Mouse (Mus musculus): ENCODE measurements around the gene Map2k4. TPM values are rescaled to one million over a fixed set of nuclear protein-coding genes. Genes with fewer than 3 reads are reported as not detected.

Map2k4 gene
- polyA plus RNA-seq, 1 experiment: 18.5 TPM

DNA sequence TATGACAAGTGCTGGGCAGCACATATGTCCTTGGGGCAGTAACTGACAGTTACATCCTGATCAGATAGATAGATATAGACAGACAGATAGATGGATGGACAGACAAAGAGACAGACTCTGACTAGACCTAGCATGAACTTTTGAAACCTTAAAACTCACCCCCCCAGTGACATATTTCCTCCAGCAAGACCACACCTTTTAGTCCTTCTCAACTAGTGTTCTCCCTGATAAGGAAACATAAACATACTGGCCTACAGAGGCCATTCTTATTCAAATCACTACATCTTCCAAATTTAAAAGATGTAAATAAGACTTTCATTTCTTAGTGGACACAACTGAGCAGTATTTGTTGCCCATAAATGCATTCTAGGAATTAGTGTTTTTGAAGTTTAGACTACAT is 19.7 kb downstream of the Map2k4 start:
- no peak overlapping the region for H3K4me3 ChIP-seq (ENCODE audit: control insufficient read depth, insufficient read depth, low read length)
- TF ChIP-seq POLR2A (IDR thresholded peaks at IDR 0.05; ENCODE audit: control insufficient read depth, extremely low read depth, insufficient read depth, low read length, poor library complexity) (no peak), CTCF (IDR thresholded peaks at IDR 0.05; ENCODE audit: borderline replicate concordance, control insufficient read depth, extremely low read depth, insufficient read depth, low read length, poor library complexity) (no peak)
- no peak for DNase-seq
- no peaks in the 10 kb centered on the region for H3K36me3 ChIP-seq (ENCODE audit: control insufficient read depth, insufficient read depth, low read length)
- H3K27ac ChIP-seq (ENCODE audit: control insufficient read depth, insufficient read depth, low read length): no peak overlapping the region
- no peaks in the 10 kb centered on the region for H3K4me1 ChIP-seq (replicated peaks; ENCODE audit: control insufficient read depth, insufficient read depth, low read length)
- no peaks in the 10 kb centered on the region for H3K27me3 ChIP-seq (ENCODE audit: control insufficient read depth, insufficient read depth, low read length)

DNA sequence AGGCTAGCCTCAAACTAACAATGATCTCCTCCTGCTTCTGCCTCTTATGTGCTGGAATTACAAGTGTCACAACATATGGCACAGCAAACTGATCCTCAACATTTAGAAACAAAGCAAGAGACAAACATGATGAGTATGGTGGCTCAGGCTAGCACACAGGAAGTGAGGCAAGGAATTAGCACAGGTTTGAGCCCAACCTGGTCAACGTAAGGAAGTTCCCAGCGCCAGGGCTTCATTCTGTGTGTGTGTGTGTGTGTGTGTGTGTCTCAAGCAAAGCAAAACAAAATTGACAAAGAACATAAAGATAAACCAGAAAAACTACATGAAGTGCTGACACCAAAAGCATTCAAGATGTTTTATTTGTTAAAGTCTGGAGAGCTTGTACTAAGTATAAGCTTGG is 27.2 kb downstream of the Map2k4 start:
- H3K4me3 ChIP-seq (ENCODE audit: control insufficient read depth, insufficient read depth, low read length): no peak overlapping the region
- no peak for DNase-seq
- no peaks in the 10 kb centered on the region for H3K4me1 ChIP-seq (replicated peaks; ENCODE audit: control insufficient read depth, insufficient read depth, low read length)
- TF ChIP-seq CTCF (IDR thresholded peaks at IDR 0.05; ENCODE audit: borderline replicate concordance, control insufficient read depth, extremely low read depth, insufficient read depth, low read length, poor library complexity): no peak
- no peak for TF ChIP-seq POLR2A (IDR thresholded peaks at IDR 0.05; ENCODE audit: control insufficient read depth, extremely low read depth, insufficient read depth, low read length, poor library complexity)
- no peak overlapping the region for H3K27ac ChIP-seq (ENCODE audit: control insufficient read depth, insufficient read depth, low read length)
- H3K36me3 ChIP-seq (ENCODE audit: control insufficient read depth, insufficient read depth, low read length): no peaks in the 10 kb centered on the region
- no peaks in the 10 kb centered on the region for H3K27me3 ChIP-seq (ENCODE audit: control insufficient read depth, insufficient read depth, low read length)
- 89% methylated on average over 2 of the region's 2 CpGs for WGBS

DNA sequence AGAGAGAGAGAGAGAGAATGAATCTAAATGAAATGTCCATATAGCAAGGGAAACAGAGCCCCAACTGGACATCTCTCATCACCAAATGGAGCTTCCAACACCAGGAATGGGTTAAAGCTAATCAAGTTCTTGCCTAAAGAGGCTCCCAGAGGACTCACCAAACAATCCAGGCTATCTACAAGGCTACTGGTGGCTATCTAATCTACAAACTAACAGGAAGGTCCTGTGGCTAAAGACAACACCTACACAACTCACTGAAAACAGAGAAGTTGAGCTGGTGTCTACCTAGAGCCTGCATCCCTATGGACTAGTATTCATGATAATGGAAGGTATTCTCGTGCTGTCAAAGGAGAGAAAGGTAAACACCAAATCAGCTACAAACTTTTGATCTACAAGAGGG is 28.7 kb downstream of the Map2k4 start:
- no peak for DNase-seq
- TF ChIP-seq CTCF (IDR thresholded peaks at IDR 0.05; ENCODE audit: borderline replicate concordance, control insufficient read depth, extremely low read depth, insufficient read depth, low read length, poor library complexity) (no peak), POLR2A (IDR thresholded peaks at IDR 0.05; ENCODE audit: control insufficient read depth, extremely low read depth, insufficient read depth, low read length, poor library complexity) (no peak)
- H3K4me1 ChIP-seq (replicated peaks; ENCODE audit: control insufficient read depth, insufficient read depth, low read length): no peaks in the 10 kb centered on the region
- H3K36me3 ChIP-seq (ENCODE audit: control insufficient read depth, insufficient read depth, low read length): no peaks in the 10 kb centered on the region
- WGBS: 100% methylated on average over 1 of the region's 1 CpGs
- H3K4me3 ChIP-seq (ENCODE audit: control insufficient read depth, insufficient read depth, low read length): no peak overlapping the region
- H3K27me3 ChIP-seq (ENCODE audit: control insufficient read depth, insufficient read depth, low read length): no peaks in the 10 kb centered on the region
- H3K27ac ChIP-seq (ENCODE audit: control insufficient read depth, insufficient read depth, low read length): no peak overlapping the region

- H3K27ac ChIP-seq (ENCODE audit: control insufficient read depth, insufficient read depth, low read length): no peak overlapping the region
- no peak overlapping the region for H3K4me3 ChIP-seq (ENCODE audit: control insufficient read depth, insufficient read depth, low read length)
- WGBS: 94% methylated on average over 4 of the region's 4 CpGs
- no peak for DNase-seq
- no peaks in the 10 kb centered on the region for H3K4me1 ChIP-seq (replicated peaks; ENCODE audit: control insufficient read depth, insufficient read depth, low read length)
- H3K27me3 ChIP-seq (ENCODE audit: control insufficient read depth, insufficient read depth, low read length): no peaks in the 10 kb centered on the region
- no peaks in the 10 kb centered on the region for H3K36me3 ChIP-seq (ENCODE audit: control insufficient read depth, insufficient read depth, low read length)
- no peak for TF ChIP-seq POLR2A (IDR thresholded peaks at IDR 0.05; ENCODE audit: control insufficient read depth, extremely low read depth, insufficient read depth, low read length, poor library complexity)
- no peak for TF ChIP-seq CTCF (IDR thresholded peaks at IDR 0.05; ENCODE audit: borderline replicate concordance, control insufficient read depth, extremely low read depth, insufficient read depth, low read length, poor library complexity)
These were observed 33.9 kb downstream of the Map2k4 start for GRCm38 (mm10) chr11:65754161-65754560.

GRCm38 (mm10) chr11:65753593-65753992 is 34.5 kb downstream of the Map2k4 start:
- Histone ChIP-seq H3K27me3 (ENCODE audit: control insufficient read depth, insufficient read depth, low read length) (no peaks in the 10 kb centered on the region), H3K4me1 (replicated peaks; ENCODE audit: control insufficient read depth, insufficient read depth, low read length) (no peaks in the 10 kb centered on the region), H3K4me3 (ENCODE audit: control insufficient read depth, insufficient read depth, low read length) (no peak overlapping the region), H3K36me3 (ENCODE audit: control insufficient read depth, insufficient read depth, low read length) (no peaks in the 10 kb centered on the region), H3K27ac (ENCODE audit: control insufficient read depth, insufficient read depth, low read length) (no peak overlapping the region)
- no peak for DNase-seq
- 96% methylated on average over 2 of the region's 2 CpGs for WGBS
- no peak for TF ChIP-seq POLR2A (IDR thresholded peaks at IDR 0.05; ENCODE audit: control insufficient read depth, extremely low read depth, insufficient read depth, low read length, poor library complexity)
- no peak for TF ChIP-seq CTCF (IDR thresholded peaks at IDR 0.05; ENCODE audit: borderline replicate concordance, control insufficient read depth, extremely low read depth, insufficient read depth, low read length, poor library complexity)

GRCm38 (mm10) chr11:65750546-65750945 is 37.6 kb downstream of the Map2k4 start:
- no peaks in the 10 kb centered on the region for H3K27me3 ChIP-seq (ENCODE audit: control insufficient read depth, insufficient read depth, low read length)
- DNase-seq: no peak
- H3K4me3 ChIP-seq (ENCODE audit: control insufficient read depth, insufficient read depth, low read length): no peak overlapping the region
- H3K4me1 ChIP-seq (replicated peaks; ENCODE audit: control insufficient read depth, insufficient read depth, low read length): no peaks in the 10 kb centered on the region
- WGBS: 49% methylated on average over 3 of the region's 3 CpGs
- H3K27ac ChIP-seq (ENCODE audit: control insufficient read depth, insufficient read depth, low read length): no peak overlapping the region
- TF ChIP-seq CTCF (IDR thresholded peaks at IDR 0.05; ENCODE audit: borderline replicate concordance, control insufficient read depth, extremely low read depth, insufficient read depth, low read length, poor library complexity) (no peak), POLR2A (IDR thresholded peaks at IDR 0.05; ENCODE audit: control insufficient read depth, extremely low read depth, insufficient read depth, low read length, poor library complexity) (no peak)
- 0 out of 2 replicates have a peak, but pooled peaks cover 3% of the 10 kb centered on the region for H3K36me3 ChIP-seq (ENCODE audit: control insufficient read depth, insufficient read depth, low read length)

DNA sequence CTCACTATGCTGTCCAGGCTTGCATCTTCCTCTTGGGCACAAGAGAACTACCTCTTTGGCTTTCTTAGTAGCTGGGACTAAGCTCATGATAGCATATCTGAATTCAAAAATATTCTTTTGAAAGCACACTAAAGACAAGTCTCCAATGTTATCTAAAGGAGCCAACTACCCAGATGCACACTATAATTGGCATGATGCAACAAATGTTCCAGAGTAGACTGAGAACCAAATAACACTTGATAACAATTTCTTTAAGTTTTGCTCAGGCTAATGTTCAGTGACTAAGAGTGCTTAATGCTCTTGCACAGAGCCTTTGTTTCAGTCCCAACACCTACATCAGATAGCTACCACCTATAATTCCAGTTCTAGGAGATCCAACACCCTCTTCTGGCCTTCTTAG is 40.7 kb downstream of the Map2k4 start:
- no peak overlapping the region for H3K4me3 ChIP-seq (ENCODE audit: control insufficient read depth, insufficient read depth, low read length)
- no peak for DNase-seq
- no peak overlapping the region for H3K27ac ChIP-seq (ENCODE audit: control insufficient read depth, insufficient read depth, low read length)
- no peaks in the 10 kb centered on the region for H3K27me3 ChIP-seq (ENCODE audit: control insufficient read depth, insufficient read depth, low read length)
- TF ChIP-seq CTCF (IDR thresholded peaks at IDR 0.05; ENCODE audit: borderline replicate concordance, control insufficient read depth, extremely low read depth, insufficient read depth, low read length, poor library complexity) (no peak), POLR2A (IDR thresholded peaks at IDR 0.05; ENCODE audit: control insufficient read depth, extremely low read depth, insufficient read depth, low read length, poor library complexity) (no peak)
- no peaks in the 10 kb centered on the region for H3K4me1 ChIP-seq (replicated peaks; ENCODE audit: control insufficient read depth, insufficient read depth, low read length)
- 0 out of 2 replicates have a peak, but pooled peaks cover 3% of the 10 kb centered on the region for H3K36me3 ChIP-seq (ENCODE audit: control insufficient read depth, insufficient read depth, low read length)

Data from thymus, adult 2 months (tissue).